Mouse (Mus musculus) layer of hippocampus, postnatal 10 days (tissue): ENCODE data around the gene Gm3532. TPM values are rescaled to one million over a fixed set of nuclear protein-coding genes. Genes with fewer than 3 reads are reported as not detected.
"Not testable (repeated sequence)": the region's sequence is repeated elsewhere in the genome, so short reads cannot be mapped to it uniquely, and the experiment has no call there.

Experiments used
- DNase-seq, 2 experiments: peaks; one replicate each; pipeline ENCODE4 v3.0.0; 2021; ENCODE audit warnings: low spot score in 2 of 2
- long read RNA-seq: library from polyadenylated mRNA; stranded (forward); transcript quantifications from one replicate; pipeline ENCODE4 v2.0.0, GENCODE M21; 2023
- total RNA-seq, 2 experiments: library from RNA; stranded (reverse); gene quantifications; 2 replicates each; pipeline ENCODE4 v1.2.3; 2021

The Gm3532 gene
- not detected for total RNA-seq
- long read RNA-seq = 0 reads

DNA sequence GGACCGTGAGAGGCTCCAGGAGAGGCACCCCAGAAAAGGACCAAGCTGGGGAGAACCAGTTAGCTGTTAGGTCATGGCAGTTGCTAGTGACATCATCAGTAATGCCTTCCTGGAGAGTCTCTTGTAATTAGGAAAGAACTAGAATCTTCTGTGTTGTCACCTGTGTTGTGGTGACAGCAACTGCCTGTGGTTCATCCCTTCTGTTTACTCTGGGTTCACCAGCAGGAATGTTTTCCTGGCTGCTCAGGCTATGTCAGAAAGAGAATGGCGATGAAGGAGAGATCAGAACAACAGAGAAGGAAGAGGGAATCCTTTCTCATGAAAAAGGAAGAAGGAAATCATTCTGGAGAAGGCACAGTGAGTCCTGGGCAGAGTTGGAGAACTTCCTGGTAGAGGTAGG, at the start of gene Gm3532:
Gene Gm3532, plus strand, starts transcription at position 301 of the 400 bp plus-strand sequence.
- not testable (repeated sequence) for DNase-seq

DNA sequence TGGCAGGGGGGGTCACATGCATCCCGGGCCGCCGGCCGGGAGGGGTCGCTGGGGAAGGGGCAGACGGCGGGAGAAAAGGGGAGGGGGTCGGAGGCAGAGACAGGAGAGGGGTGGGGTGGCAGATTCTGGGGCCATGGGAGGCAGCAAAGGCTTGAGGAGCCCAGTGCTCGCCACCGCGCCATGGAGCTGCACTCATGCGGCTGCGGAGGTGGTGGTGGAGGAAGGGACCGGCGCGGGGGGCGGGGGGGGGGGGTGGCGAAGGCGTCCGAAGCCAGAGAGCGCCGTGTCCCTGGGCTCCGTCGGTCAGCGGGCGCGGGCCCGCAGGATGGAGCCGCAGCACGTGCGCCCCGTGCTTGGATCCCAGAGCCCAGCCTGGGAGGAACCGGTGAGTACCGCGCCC, 36.9 kb upstream of the Gm3532 start, which contains the start of gene Gm3488:
Gene Gm3488, plus strand, starts transcription at position 301 of the 400 bp plus-strand sequence.
- DNase-seq = not testable (repeated sequence)

Other genes with a start within 250 kb of the Gm3532 start
- gene Gm3542, start 203.6 kb upstream of the Gm3532 start, total RNA-seq = not detected
- gene Gm3500, start 149.4 kb upstream of the Gm3532 start, total RNA-seq = not detected
- 1 to 10 TPM; 7.2 to 7.7 TPM for gene Gm3194, start 83.0 kb upstream of the Gm3532 start, total RNA-seq
- not detected for gene Gm8246, start 60.7 kb upstream of the Gm3532 start, total RNA-seq
- not detected for gene Gm3187, start 54.3 kb upstream of the Gm3532 start, total RNA-seq
- 1 to 10 TPM; 3.9 to 4.1 TPM for gene Gm3488, start 36.8 kb upstream of the Gm3532 start, total RNA-seq
- 1 to 10 TPM in 1 of 2 experiments, not detected in 1; 1.1 TPM for gene Gm8265, start 94.5 kb downstream of the Gm3532 start, total RNA-seq
- not detected for gene Gm9603, start 149.0 kb downstream of the Gm3532 start, total RNA-seq
- gene Gm3373, start 203.1 kb downstream of the Gm3532 start, total RNA-seq = 1 to 10 TPM; 1.4 to 1.8 TPM